Mouse (Mus musculus): ENCODE data around the gene Prdm16.
A peak's percentile ranks its signal among the peaks of the same experiment; 100 is the strongest.

Gene Prdm16

DNA sequence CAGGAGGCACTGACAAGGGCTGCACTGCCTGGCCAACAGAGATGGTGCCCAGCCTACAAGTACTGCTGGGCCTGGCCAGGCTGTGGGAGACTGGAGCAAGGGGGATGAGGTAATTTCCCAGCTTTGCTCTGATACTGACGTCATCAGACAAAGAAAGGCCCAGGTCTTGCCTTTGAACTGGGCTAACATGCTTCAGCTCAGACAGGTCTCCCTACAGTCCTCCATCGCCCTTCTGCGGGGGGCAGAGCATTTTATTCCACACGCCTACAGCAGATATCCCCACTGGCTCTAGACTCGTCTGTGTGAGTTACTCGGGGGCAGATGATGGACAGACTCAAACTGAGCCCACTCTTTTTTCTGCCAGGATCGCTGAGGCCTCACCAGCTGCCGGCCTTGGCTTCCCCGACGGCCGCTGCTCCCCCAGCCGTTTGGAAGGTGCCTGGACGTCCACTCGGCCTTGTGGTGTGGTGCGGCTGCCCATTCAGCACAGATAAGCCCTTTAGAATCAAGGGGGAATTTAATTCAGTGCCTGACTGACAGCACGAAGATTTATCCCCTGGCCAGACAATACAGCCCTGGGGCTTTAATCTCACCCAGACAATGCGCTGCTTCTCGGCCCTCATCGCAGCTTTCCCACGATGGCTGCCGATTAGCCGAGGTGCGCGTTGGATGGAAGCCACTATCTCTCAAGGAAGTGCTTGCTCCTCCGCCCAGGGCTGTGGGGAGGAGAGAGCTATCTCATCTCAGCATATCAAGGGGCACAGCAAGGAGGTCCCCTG lies 32.8 kb downstream of the Prdm16 start:
- DNase-seq (ENCODE audit: low spot score in 2 of 2), result peak in 1 of 2 experiments; percentile 10

DNA sequence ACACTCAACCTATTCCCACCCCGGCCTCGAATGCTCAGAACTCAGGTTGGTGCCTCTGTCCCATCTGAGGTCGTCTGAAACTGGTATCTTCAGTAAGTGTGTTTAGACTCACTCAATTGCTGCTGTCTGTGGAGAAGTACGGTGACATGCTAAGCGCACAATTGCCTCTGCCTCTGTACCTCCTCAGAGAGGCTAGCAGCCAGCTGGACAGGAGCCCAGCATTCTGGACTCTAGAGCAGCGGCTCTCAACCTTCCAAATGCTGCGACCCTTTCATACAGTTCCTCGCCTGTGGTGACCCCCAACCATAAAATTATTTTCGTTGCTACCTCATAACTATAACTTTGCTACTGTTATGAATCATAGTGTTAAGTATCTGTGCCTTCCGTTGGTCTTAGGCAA lies 34.3 kb downstream of the Prdm16 start:
- DNase-seq (ENCODE audit: low spot score in 2 of 2), result no peak

- DNase-seq (ENCODE audit: low spot score in 2 of 2), result no peak
Observed at GRCm38 (mm10) chr4:154601006-154601405, 35.7 kb downstream of the Prdm16 start.

DNA sequence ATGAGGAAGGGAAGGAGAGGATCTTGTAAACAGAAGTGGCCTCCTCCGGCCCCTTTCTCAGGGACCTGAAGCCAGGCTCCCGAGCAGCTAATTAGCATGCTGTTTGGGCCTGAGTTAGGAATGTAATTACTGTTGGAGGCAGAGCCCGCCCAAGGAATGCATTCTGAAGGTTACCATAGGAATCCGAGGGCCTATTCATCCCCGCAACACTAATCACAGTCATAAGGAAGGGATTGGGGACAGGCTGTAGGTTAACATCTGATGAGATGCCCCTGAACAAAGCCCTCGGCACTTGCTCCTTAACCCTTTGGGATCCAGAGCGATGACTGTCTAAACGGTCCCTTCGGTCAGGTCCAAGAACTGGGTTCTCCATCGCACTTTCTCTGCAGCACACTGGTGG lies 36.7 kb downstream of the Prdm16 start:
- no peak for DNase-seq (ENCODE audit: low spot score in 2 of 2)

DNA sequence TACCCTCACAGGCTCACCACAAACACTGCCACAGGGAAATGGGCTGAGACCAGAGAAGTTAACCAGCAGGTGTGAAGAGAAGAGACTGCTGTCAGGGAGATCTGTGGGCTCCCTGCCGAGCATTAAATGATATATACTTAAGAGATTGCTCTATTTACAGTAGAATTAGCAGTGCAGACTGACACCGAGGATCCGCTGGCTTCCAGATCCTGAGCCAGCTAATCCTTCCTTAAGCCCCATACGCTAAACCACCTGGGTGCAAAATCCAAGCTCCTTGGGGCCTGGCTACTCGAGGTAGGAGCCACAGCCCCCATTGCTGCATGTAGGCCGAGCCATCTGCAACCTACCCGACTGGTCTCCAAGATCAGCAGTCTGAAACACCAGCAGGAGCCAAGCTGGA lies 38.3 kb downstream of the Prdm16 start:
- no peak for DNase-seq (ENCODE audit: low spot score in 2 of 2)

DNA sequence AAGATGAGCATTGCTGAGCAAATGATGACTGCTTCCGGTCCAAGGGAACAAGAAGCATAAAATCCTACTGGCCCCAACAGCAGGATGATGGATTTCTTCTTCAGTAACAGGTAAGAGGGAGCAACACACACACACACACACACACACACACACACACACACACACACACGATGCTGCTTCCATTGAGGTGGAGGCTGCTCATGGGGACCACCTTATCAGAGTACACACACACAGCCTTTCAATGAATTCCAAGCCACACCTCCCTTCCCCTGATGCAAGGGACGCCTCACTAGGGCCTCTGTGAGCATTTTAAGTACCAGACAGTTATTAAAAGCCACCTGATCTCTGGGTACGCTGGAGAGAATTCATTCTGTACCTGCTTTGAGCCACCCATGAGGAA lies 39.9 kb downstream of the Prdm16 start:
- no peak for DNase-seq (ENCODE audit: low spot score in 2 of 2)

GRCm38 (mm10) chr4:154594761-154595556 lies 41.7 kb downstream of the Prdm16 start:
- DNase-seq (ENCODE audit: low spot score in 2 of 2), result no peak

GRCm38 (mm10) chr4:154594116-154594760 lies 42.4 kb downstream of the Prdm16 start:
- DNase-seq (ENCODE audit: low spot score in 2 of 2), result no peak

DNA sequence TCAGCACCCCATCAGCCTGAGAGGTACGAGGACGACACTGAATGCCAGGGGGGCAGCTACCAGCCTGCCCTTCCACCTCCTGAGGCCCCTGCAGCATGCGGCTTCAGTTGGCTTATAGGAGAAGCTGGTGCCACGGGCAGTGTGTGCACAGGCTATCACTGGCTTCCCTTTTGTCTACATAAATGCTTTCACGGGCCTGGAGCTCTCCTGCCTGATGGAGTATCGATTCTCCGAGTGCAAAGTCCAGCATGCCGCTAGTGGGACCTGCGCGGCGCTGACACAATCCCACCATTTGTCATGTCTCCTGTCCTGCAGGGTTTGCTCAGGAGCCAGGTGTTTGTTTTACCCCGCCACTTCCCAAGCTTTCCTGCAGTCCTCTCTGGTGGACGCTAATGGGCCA lies 44.1 kb downstream of the Prdm16 start:
- DNase-seq (ENCODE audit: low spot score in 2 of 2), result no peak

DNA sequence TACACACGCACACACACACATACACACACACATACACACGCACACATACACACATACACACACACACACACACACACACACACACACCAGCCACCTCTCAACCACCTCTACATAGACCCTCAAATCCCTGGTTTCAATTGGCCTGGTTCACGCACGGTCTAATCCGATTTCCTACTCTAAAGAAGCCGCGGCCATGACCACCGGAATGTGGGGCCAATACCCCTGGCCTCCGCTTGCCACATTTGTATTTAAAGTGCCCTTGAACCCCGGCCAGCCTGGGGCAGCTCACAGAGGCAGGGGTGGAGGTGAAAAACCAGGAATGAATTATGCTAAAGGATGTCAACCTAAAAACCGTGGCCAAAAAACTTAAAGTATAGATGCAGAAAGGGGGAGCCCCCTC lies 45.8 kb downstream of the Prdm16 start:
- no peak for DNase-seq (ENCODE audit: low spot score in 2 of 2)

GRCm38 (mm10) chr4:154586334-154586733 lies 50.3 kb downstream of the Prdm16 start:
- DNase-seq (ENCODE audit: low spot score in 2 of 2), result no peak

GRCm38 (mm10) chr4:154585779-154586178 lies 50.9 kb downstream of the Prdm16 start:
- no peak for DNase-seq (ENCODE audit: low spot score in 2 of 2)

GRCm38 (mm10) chr4:154583712-154584111 lies 53.0 kb downstream of the Prdm16 start:
- DNase-seq (ENCODE audit: low spot score in 2 of 2), result no peak

GRCm38 (mm10) chr4:154582607-154583236 lies 54.0 kb downstream of the Prdm16 start:
- DNase-seq (ENCODE audit: low spot score in 2 of 2), result no peak

DNA sequence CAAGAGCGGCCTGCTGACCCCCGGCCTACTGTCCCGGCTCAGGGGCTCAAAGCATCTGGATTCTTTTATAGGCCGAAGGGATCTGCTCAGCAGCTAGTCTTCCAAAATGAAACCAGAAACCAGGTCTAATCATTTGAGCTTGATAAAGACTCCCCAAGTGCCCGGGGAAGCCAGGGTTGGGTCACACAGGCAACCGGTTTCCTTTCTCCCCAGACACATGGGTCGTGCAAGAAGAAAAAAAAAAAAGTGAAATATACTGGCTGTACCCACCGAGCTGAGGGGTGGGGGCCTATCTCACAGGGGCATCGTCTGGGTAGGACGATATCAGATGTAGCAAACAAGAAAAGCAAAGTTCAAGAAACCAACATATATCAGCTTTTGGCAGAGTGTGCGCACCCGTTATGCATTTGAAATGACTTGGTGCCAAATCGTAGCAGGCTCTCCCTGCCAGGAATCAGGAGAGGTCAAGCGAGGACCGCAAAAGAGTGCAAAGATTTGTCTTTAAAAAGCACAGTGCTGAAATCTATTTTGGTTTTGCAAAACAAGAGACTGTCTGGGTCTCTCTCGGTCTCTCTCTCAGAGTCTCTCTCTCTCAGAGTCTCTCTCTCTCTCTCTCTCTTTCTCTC lies 55.3 kb downstream of the Prdm16 start:
- no peak for DNase-seq (ENCODE audit: low spot score in 2 of 2)

- DNase-seq (ENCODE audit: low spot score in 2 of 2), result no peak
Observed at GRCm38 (mm10) chr4:154574208-154574875, 62.3 kb downstream of the Prdm16 start.

DNA sequence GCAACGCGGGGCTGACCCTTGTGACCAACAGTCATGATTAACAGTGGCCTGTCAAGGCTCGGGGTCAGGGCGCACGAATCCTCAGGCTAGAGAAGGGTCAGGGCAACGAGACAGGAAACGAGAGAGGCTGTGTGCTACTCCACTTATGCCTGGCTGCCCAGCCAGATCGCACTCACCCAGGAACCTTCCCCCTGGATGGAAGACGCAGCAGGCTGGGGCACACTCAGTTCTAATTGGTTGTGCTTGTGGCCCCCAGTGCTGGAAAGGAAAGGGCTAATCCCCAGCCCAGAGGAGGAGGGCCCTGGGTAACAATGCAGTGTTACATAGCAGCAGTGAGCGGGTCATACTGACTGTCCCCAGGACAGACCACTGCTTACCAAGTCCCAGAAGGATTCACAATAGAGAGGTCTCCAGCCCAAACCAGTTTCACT lies 66.2 kb downstream of the Prdm16 start:
- DNase-seq (ENCODE audit: low spot score in 2 of 2), result no peak

- DNase-seq (ENCODE audit: low spot score in 2 of 2), result no peak
Observed at GRCm38 (mm10) chr4:154569845-154570244, 66.8 kb downstream of the Prdm16 start.

DNA sequence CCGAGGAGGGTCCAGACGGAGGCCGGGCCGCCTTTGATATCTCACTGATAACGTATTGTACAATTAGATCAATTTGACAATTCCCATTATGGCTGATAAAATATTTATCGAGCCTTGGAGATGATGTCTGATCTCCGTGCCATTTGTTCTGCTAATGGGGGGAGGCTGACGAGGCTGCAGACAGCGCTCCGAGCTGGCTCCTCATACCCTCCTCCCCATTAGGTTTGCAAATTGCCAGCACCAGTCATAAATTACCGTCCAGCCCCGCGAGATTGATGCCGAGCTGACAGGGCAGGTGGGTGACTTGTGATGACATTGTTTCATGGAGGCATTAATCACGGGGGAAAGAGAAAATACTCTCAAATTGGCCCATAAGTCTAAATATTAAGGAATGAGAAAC lies 67.9 kb downstream of the Prdm16 start:
- no peak for DNase-seq (ENCODE audit: low spot score in 2 of 2)

- no peak for DNase-seq (ENCODE audit: low spot score in 2 of 2)
Observed at GRCm38 (mm10) chr4:154567942-154568341, 68.7 kb downstream of the Prdm16 start.

DNA sequence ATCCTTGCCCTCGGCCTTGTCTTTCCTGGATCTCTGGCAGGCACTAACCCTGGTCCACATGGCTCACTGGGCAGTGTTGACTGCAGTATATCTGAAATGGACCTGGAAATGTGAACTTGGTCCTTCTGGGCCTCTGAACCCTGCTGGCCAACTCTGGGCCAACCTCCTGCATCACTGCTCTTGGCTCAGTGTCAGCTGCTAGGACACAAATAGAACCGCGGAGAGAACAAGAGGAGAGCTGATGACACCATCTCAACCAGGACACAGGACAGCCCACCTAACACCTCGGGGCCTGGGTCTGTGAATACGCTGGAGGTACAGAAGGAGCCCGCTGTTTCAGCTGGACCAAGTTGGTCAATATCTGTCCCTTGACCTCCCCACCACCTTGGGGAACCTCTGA lies 73.5 kb downstream of the Prdm16 start:
- DNase-seq (ENCODE audit: low spot score in 2 of 2), result no peak

All from spleen, postnatal 36 days (tissue).